Mouse (Mus musculus): ENCODE measurements around the gene Shank2. TPM values are rescaled to one million over a fixed set of nuclear protein-coding genes. Genes with fewer than 3 reads are reported as not detected.

The Shank2 gene
- polyA plus RNA-seq, 1 experiment from 2014 or later = 2.7 TPM

GRCm38 (mm10) chr7:144133388-144133998, 131.8 kb downstream of the Shank2 start:
- Histone ChIP-seq H3K4me1 (replicated peaks; ENCODE audit: control insufficient read depth, insufficient read depth, low read length) (no peaks in the 10 kb centered on the region), H3K27ac (ENCODE audit: low read depth, low read length) (no peak overlapping the region), H3K4me2 (replicated peaks; ENCODE audit: low read depth, low read length) (no peak overlapping the region), H3K9me3 (ENCODE audit: control insufficient read depth, low read length) (no peaks in the 10 kb centered on the region), H3K4me3 (ENCODE audit: low read depth, low read length) (no peak overlapping the region), H3K27me3 (ENCODE audit: control insufficient read depth, insufficient read depth, low read length) (no peaks in the 10 kb centered on the region), H3K36me3 (ENCODE audit: control insufficient read depth, insufficient read depth, low read length) (no peaks in the 10 kb centered on the region), H3K9ac (ENCODE audit: low read depth, low read length) (no peak overlapping the region)
- DNase-seq (ENCODE audit: low spot score) (no peak), ATAC-seq (ENCODE audit: low FRiP score) (no peak)
- 71% methylated on average over 9 of the region's 9 CpGs for WGBS

DNA sequence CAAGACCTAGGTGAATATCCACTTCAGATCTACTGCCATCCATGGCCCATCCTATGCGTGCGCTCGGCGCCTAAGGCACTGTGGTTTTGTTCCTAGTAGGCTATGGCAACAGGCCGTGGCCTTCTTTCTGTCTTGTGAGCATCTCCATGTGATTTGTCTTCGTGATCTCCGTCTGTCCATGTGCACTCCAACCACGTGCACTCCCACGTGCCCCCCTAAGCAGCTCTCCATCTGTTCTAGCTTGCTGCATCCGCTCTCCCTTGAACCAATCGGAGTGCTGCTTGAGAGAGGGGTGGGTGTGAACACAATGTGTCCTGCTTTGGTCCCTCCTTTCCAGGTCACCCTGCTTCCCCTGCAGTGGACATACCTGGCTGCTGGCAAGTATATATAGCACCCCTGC, 133.0 kb downstream of the Shank2 start:
- H3K4me1 ChIP-seq (replicated peaks; ENCODE audit: control insufficient read depth, insufficient read depth, low read length) = no peaks in the 10 kb centered on the region
- WGBS = 92% methylated on average over 11 of the region's 11 CpGs
- no peaks in the 10 kb centered on the region for H3K27me3 ChIP-seq (ENCODE audit: control insufficient read depth, insufficient read depth, low read length)
- no peak overlapping the region for H3K9ac ChIP-seq (ENCODE audit: low read depth, low read length)
- no peaks in the 10 kb centered on the region for H3K9me3 ChIP-seq (ENCODE audit: control insufficient read depth, low read length)
- H3K27ac ChIP-seq (ENCODE audit: low read depth, low read length) = no peak overlapping the region
- no peak for DNase-seq (ENCODE audit: low spot score)
- H3K4me2 ChIP-seq (replicated peaks; ENCODE audit: low read depth, low read length) = no peak overlapping the region
- H3K36me3 ChIP-seq (ENCODE audit: control insufficient read depth, insufficient read depth, low read length) = no peaks in the 10 kb centered on the region
- H3K4me3 ChIP-seq (ENCODE audit: low read depth, low read length) = no peak overlapping the region
- ATAC-seq (ENCODE audit: low FRiP score) = no peak

DNA sequence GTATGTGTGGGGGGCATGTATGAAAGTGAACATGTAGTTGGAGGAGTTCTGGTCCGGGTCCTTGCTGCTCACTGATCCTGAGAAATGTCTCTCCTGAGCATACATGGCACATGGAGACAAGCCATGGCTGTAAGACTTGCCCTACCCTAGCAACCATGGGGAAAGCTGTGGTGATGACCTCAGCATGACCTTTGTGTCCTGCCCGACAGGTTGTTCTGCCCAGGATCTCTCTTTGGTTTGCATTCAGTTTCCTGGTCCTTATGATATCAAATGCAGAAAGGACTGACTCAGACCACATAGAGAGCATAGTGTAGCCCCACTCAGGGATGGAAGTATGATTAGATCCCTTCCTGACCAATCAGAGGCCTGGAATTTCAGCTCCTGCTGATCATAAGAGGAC, 136.1 kb downstream of the Shank2 start:
- Histone ChIP-seq H3K36me3 (ENCODE audit: control insufficient read depth, insufficient read depth, low read length) (no peaks in the 10 kb centered on the region), H3K9me3 (ENCODE audit: control insufficient read depth, low read length) (no peaks in the 10 kb centered on the region), H3K27ac (ENCODE audit: low read depth, low read length) (no peak overlapping the region), H3K27me3 (ENCODE audit: control insufficient read depth, insufficient read depth, low read length) (no peaks in the 10 kb centered on the region), H3K9ac (ENCODE audit: low read depth, low read length) (no peak overlapping the region), H3K4me2 (replicated peaks; ENCODE audit: low read depth, low read length) (no peak overlapping the region), H3K4me1 (replicated peaks; ENCODE audit: control insufficient read depth, insufficient read depth, low read length) (no peaks in the 10 kb centered on the region), H3K4me3 (ENCODE audit: low read depth, low read length) (no peak overlapping the region)
- no peak for ATAC-seq (ENCODE audit: low FRiP score)
- no peak for DNase-seq (ENCODE audit: low spot score)
- 70% methylated on average over 2 of the region's 2 CpGs for WGBS

- no peak for ATAC-seq (ENCODE audit: low FRiP score)
- Histone ChIP-seq H3K4me1 (replicated peaks; ENCODE audit: control insufficient read depth, insufficient read depth, low read length) (no peaks in the 10 kb centered on the region), H3K36me3 (ENCODE audit: control insufficient read depth, insufficient read depth, low read length) (no peaks in the 10 kb centered on the region), H3K9me3 (ENCODE audit: control insufficient read depth, low read length) (no peaks in the 10 kb centered on the region), H3K4me2 (replicated peaks; ENCODE audit: low read depth, low read length) (no peak overlapping the region), H3K27me3 (ENCODE audit: control insufficient read depth, insufficient read depth, low read length) (no peaks in the 10 kb centered on the region), H3K9ac (ENCODE audit: low read depth, low read length) (no peak overlapping the region), H3K27ac (ENCODE audit: low read depth, low read length) (no peak overlapping the region), H3K4me3 (ENCODE audit: low read depth, low read length) (no peak overlapping the region)
- DNase-seq (ENCODE audit: low spot score) = no peak
- 68% methylated on average over 2 of the region's 2 CpGs for WGBS
These were observed 136.7 kb downstream of the Shank2 start for GRCm38 (mm10) chr7:144138476-144138875.

- Histone ChIP-seq H3K9me3 (ENCODE audit: control insufficient read depth, low read length) (no peaks in the 10 kb centered on the region), H3K4me3 (ENCODE audit: low read depth, low read length) (no peak overlapping the region), H3K27me3 (ENCODE audit: control insufficient read depth, insufficient read depth, low read length) (no peaks in the 10 kb centered on the region), H3K4me2 (replicated peaks; ENCODE audit: low read depth, low read length) (no peak overlapping the region), H3K4me1 (replicated peaks; ENCODE audit: control insufficient read depth, insufficient read depth, low read length) (no peaks in the 10 kb centered on the region), H3K36me3 (ENCODE audit: control insufficient read depth, insufficient read depth, low read length) (no peaks in the 10 kb centered on the region), H3K9ac (ENCODE audit: low read depth, low read length) (0 out of 2 replicates have a peak overlapping the region, but pooled peaks have one; percentile 15), H3K27ac (ENCODE audit: low read depth, low read length) (no peak overlapping the region)
- 69% methylated on average over 2 of the region's 2 CpGs for WGBS
- DNase-seq (ENCODE audit: low spot score) (no peak), ATAC-seq (ENCODE audit: low FRiP score) (no peak)
These were observed 138.0 kb downstream of the Shank2 start for GRCm38 (mm10) chr7:144139691-144140090.

- WGBS = 85% methylated on average over 3 of the region's 3 CpGs
- DNase-seq (ENCODE audit: low spot score) (no peak), ATAC-seq (ENCODE audit: low FRiP score) (no peak)
- Histone ChIP-seq H3K4me1 (replicated peaks; ENCODE audit: control insufficient read depth, insufficient read depth, low read length) (no peaks in the 10 kb centered on the region), H3K9me3 (ENCODE audit: control insufficient read depth, low read length) (no peaks in the 10 kb centered on the region), H3K36me3 (ENCODE audit: control insufficient read depth, insufficient read depth, low read length) (no peaks in the 10 kb centered on the region), H3K4me2 (replicated peaks; ENCODE audit: low read depth, low read length) (no peak overlapping the region), H3K4me3 (ENCODE audit: low read depth, low read length) (no peak overlapping the region), H3K9ac (ENCODE audit: low read depth, low read length) (no peak overlapping the region), H3K27me3 (ENCODE audit: control insufficient read depth, insufficient read depth, low read length) (no peaks in the 10 kb centered on the region), H3K27ac (ENCODE audit: low read depth, low read length) (no peak overlapping the region)
These were observed 138.7 kb downstream of the Shank2 start for GRCm38 (mm10) chr7:144140470-144140869.

DNA sequence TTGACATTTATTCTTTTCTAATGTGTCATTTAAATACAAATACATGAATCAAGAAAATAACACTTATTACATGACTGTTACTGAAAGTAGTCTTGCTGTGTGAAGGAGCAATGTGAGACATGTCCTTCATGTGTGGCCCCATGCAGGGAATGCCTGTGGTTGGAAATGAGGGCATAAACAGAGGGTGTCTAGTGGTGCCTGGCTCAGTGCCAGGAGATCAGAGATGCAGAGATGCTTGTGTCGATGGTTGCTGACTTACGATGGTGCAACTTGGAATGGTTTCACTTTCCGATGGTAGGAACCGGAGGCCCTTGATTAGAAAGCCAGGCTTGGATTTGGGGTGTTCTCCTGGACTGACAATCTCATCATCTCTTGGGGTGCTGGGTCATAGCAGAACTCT, 140.3 kb downstream of the Shank2 start:
- ATAC-seq (ENCODE audit: low FRiP score) = no peak
- no peak overlapping the region for H3K9ac ChIP-seq (ENCODE audit: low read depth, low read length)
- 93% methylated on average over 4 of the region's 4 CpGs for WGBS

GRCm38 (mm10) chr7:144143941-144144340, 142.2 kb downstream of the Shank2 start:
- H3K9ac ChIP-seq (ENCODE audit: low read depth, low read length) = no peak overlapping the region
- no peak overlapping the region for H3K4me3 ChIP-seq (ENCODE audit: low read depth, low read length)
- no peak overlapping the region for H3K4me2 ChIP-seq (replicated peaks; ENCODE audit: low read depth, low read length)
- DNase-seq (ENCODE audit: low spot score) = peak; percentile 7
- 35% methylated on average over 2 of the region's 2 CpGs for WGBS
- no peaks in the 10 kb centered on the region for H3K27me3 ChIP-seq (ENCODE audit: control insufficient read depth, insufficient read depth, low read length)
- H3K27ac ChIP-seq (ENCODE audit: low read depth, low read length) = no peak overlapping the region
- H3K4me1 ChIP-seq (replicated peaks; ENCODE audit: control insufficient read depth, insufficient read depth, low read length) = no peaks in the 10 kb centered on the region
- no peak for ATAC-seq (ENCODE audit: low FRiP score)
- H3K36me3 ChIP-seq (ENCODE audit: control insufficient read depth, insufficient read depth, low read length) = no peaks in the 10 kb centered on the region
- H3K9me3 ChIP-seq (ENCODE audit: control insufficient read depth, low read length) = no peaks in the 10 kb centered on the region

More for the DNA sequence above, 140.3 kb downstream of the Shank2 start:
- no peak overlapping the region for H3K27ac ChIP-seq (ENCODE audit: low read depth, low read length)
- no peaks in the 10 kb centered on the region for H3K9me3 ChIP-seq (ENCODE audit: control insufficient read depth, low read length)
- H3K4me1 ChIP-seq (replicated peaks; ENCODE audit: control insufficient read depth, insufficient read depth, low read length) = no peaks in the 10 kb centered on the region
- H3K4me2 ChIP-seq (replicated peaks; ENCODE audit: low read depth, low read length) = no peak overlapping the region
- H3K4me3 ChIP-seq (ENCODE audit: low read depth, low read length) = no peak overlapping the region
- H3K27me3 ChIP-seq (ENCODE audit: control insufficient read depth, insufficient read depth, low read length) = no peaks in the 10 kb centered on the region
- DNase-seq (ENCODE audit: low spot score) = no peak
- no peaks in the 10 kb centered on the region for H3K36me3 ChIP-seq (ENCODE audit: control insufficient read depth, insufficient read depth, low read length)

- DNase-seq (ENCODE audit: low spot score) (no peak), ATAC-seq (ENCODE audit: low FRiP score) (no peak)
- Histone ChIP-seq H3K27me3 (ENCODE audit: control insufficient read depth, insufficient read depth, low read length) (no peaks in the 10 kb centered on the region), H3K9me3 (ENCODE audit: control insufficient read depth, low read length) (no peaks in the 10 kb centered on the region), H3K4me3 (ENCODE audit: low read depth, low read length) (no peak overlapping the region), H3K9ac (ENCODE audit: low read depth, low read length) (no peak overlapping the region), H3K27ac (ENCODE audit: low read depth, low read length) (no peak overlapping the region), H3K36me3 (ENCODE audit: control insufficient read depth, insufficient read depth, low read length) (no peaks in the 10 kb centered on the region), H3K4me2 (replicated peaks; ENCODE audit: low read depth, low read length) (no peak overlapping the region), H3K4me1 (replicated peaks; ENCODE audit: control insufficient read depth, insufficient read depth, low read length) (no peaks in the 10 kb centered on the region)
- 74% methylated on average over 4 of the region's 4 CpGs for WGBS
These were observed 146.4 kb downstream of the Shank2 start for GRCm38 (mm10) chr7:144148111-144148510.

All from hindbrain, embryonic 11.5 days (tissue).